Mouse (Mus musculus) left cerebral cortex, postnatal 4 days (tissue): ENCODE measurements around the gene Kcnq5. TPM values are rescaled to one million over a fixed set of nuclear protein-coding genes. Genes with fewer than 3 reads are reported as not detected.
"Not testable (repeated sequence)": the region's sequence is repeated elsewhere in the genome, so short reads cannot be mapped to it uniquely, and the experiment has no call there.

Experiments
- DNase-seq: peaks from one replicate; pipeline ENCODE4 v3.0.0-alpha.2; 2022
- intact Hi-C: fragments of 180-260 bp; cut with DNase I; formaldehyde crosslinking; loops from one replicate; pipeline ENCODE4 v1.15.1; 2025
- total RNA-seq, 2 experiments: library from RNA; stranded (reverse); gene quantifications; 2 replicates each; pipeline ENCODE4 v1.2.3; 2021

Gene Kcnq5
- total RNA-seq, 2 experiments from 2014 or later, result 41.8 to 43.7 TPM

GRCm38 (mm10) chr1:21391138-21391671 is 570.5 kb downstream of the Kcnq5 start:
- no peak for DNase-seq
- intact Hi-C loops, result no loop called here

DNA sequence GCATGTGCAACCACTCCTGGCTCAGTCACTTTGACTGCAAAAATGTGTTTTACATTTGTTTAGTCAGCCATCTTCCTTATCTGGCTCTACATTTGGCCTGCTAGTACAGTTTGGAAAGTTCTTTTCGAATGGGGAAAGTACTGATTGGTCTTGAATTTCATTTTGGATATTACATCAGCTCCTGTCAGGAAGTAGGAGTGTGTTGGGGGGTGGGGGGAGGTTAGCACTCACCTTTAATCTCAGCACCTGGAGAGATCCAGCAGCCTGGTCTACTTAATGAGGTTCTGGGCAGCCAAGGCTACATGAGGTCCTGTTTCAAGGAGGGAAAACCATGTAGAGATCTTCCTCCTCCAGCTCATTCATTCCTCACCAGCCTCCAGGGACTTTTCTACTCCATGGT is 578.5 kb downstream of the Kcnq5 start, which contains the start of gene Khdc1b:
Gene Khdc1b, plus strand, starts transcription at position 301 of the 400 bp plus-strand sequence.
- no peak for DNase-seq
- intact Hi-C loops, result no loop called here

DNA sequence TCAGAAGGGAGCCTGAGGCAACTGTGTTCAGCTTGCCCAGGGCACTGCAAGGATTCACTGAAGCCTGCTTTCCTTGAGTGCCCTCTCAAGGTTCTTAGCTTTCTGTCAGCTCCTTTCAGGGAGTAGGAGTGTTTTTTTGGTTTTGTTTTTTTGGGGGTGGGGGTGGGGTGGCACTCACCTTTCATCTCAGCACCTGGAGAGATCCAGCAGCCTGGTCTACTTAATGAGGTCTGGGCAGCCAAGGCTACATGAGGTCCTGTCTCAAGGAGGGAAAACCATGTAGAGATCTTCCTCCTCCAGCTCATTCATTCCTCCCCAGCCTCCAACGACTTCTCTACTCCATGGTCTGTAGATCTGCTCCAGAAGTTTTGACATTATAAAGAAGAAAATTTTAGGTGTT is 593.7 kb downstream of the Kcnq5 start, which contains the start of gene Khdc1c:
Gene Khdc1c, plus strand, starts transcription at position 301 of the 400 bp plus-strand sequence.
- intact Hi-C loops, DNase-seq: not testable (repeated sequence)

- intact Hi-C loops, result no loop called here
- DNase-seq, result no peak
Measured at GRCm38 (mm10) chr1:21349341-21349740, 612.4 kb downstream of the Kcnq5 start, which contains the start of gene Khdc1a. Gene Khdc1a, plus strand, starts transcription at chr1:21349641.
